Mouse (Mus musculus) heart, postnatal 0 days (tissue): ENCODE results near the gene Tbl1x.

Experiments used
- CTCF ChIP-seq: IDR thresholded peaks from 2 replicates; pipeline ENCODE4 v1.5.1; 2016; ENCODE audit warnings: antibody characterized with exemption, control low read depth, low read depth
- EP300 ChIP-seq: IDR thresholded peaks from 2 replicates; pipeline ENCODE4 v1.6.1; 2016; ENCODE audit warnings: antibody characterized with exemption, low read depth

GRCm38 (mm10) chrX:77509149-77509548 is 1.7 kb upstream of the Tbl1x start:
- TF ChIP-seq EP300: peak; percentile 94
- no peak for TF ChIP-seq CTCF
